Mouse (Mus musculus): ENCODE measurements around the gene Actb. TPM values are rescaled to one million over a fixed set of nuclear protein-coding genes. Genes with fewer than 3 reads are reported as not detected.

Gene Actb
- total RNA-seq, 2 experiments from 2014 or later: 3,167 to 3,215 TPM

DNA sequence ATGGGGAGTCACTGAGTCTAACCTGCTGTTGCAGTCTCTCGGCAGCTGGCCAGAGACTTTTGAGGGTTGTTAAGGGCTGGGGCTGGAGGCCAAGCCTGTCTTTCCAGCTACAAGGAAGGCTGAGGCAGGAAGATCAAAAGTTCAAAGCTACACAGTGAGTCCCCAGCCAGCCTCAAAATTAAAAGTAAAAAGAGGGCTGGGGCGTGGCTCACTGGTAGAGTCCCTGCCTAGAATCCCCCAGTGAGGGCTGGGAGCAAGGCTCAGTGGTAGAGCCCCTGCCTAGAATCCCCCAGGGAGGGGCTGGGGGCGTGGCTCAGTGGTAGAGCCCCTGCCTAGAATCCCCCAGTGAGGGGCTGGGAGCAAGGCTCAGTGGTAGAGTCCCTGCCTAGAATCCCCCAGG, 17.2 kb upstream of the Actb start:
- no peak for DNase-seq (ENCODE audit: low spot score in 2 of 2)

DNA sequence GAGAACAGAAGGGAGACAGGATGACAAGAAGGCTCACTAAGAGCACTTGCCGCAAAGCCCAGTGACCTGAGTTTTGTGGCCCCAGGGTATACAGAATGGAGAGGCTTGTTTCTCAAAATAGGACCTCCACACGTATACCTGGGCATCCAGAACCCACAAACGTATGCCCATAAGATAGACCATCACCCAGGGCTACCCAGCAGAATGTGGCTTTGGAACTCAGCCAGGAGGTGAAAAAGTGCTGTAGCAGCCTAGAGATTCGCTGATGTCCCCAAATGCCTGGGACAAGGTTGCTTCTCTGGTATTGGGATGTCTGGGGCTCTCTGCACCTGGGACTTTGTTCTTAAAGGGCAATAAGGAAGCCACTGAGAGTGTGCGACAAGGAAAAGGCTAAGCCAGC, 15.7 kb upstream of the Actb start:
- DNase-seq (ENCODE audit: low spot score in 2 of 2): no peak

DNA sequence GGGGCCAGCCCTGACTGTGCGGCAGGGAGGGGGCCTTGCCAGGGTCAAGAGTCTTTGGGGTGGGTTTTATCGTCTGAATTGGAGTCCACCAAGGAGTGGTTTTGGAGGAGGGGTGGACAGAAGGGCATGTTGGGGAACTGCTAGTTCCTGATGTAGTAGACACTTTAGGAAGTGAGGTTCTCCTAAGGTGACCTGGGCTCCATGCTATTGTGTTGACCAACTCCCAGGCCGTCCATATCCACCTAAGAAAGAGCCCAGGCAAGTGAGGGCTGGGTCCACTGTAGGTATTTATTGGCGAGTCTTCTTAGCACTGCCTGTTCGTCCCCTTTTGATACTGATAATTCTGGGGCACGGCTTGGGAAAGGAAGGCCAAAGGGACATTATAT, 14.5 kb upstream of the Actb start:
- DNase-seq (ENCODE audit: low spot score in 2 of 2): no peak

DNA sequence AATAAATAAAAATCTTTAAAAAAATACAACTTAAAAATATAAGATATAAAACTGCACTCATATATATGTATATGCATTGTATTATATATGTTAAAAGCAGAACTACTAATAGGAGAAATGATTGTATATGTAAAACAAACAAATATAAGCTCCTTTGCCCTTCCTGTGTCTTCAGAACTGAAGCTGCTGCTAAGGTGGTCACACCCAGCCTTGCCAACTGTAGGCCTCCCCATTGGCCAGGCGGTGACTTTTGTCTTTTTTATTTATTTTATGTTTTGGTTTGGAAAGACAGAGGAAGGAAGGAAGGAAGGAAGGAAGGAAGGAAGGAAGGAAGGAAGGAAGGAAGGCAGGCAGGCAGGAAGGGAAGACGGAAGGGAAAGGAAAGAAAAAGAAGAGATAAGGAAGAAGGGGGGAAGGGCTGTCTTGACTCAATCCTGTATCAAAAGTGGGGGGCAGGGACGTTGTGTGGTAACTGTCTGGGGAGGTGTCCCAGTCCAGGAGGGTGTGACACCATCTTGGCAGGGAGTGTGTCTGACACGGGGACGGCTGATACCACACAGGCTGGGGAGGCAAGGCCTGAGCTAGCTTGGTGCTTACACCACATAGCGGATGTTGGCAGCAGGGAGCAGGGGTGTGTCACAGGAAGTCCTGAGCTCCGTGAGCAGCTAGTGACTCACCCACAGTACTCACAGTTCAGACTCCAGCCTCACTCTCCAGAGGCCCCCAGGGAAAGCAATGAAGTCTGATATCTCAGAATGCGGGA, 13.9 kb upstream of the Actb start:
- no peak for DNase-seq (ENCODE audit: low spot score in 2 of 2)

DNA sequence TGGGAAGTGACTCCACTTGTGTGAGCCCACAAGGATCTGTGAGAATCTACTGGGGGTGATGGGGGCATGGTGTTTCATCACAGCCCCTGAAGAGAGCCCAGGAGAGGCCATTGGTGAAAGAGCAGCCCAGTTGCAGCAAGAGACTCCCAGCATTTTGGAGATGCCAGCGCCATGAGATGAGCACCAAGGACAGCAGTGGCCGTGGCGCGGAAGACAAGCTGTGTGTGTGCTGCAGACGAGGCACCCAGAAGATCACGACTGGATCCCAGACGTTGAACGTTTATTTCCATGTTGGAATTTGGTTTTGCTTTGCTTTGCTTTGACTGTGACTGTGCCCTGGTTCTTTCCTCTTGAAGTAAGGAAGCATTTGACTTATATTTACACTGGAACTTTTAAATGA, 10.8 kb upstream of the Actb start:
- DNase-seq (ENCODE audit: low spot score in 2 of 2): no peak

DNA sequence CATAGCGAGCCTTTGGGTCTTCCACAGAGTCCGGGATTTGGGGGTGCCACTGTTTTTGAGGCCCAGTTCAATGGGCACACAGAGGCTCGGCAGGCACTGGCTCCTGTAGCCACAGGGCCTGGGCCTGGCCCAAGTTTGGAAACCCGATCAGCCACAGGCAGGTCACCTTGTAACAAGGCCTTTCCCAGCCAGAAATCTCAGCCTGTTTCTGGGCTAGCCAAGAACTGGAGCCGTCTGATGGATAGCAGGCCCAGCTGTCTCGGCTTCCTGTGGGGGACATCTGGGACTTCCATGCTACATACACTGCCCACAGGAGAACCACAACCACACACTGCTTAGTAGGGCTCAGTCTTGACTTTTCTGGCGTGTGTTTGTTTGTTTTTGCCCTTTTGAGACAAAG, 10.0 kb upstream of the Actb start:
- no peak for DNase-seq (ENCODE audit: low spot score in 2 of 2)

DNA sequence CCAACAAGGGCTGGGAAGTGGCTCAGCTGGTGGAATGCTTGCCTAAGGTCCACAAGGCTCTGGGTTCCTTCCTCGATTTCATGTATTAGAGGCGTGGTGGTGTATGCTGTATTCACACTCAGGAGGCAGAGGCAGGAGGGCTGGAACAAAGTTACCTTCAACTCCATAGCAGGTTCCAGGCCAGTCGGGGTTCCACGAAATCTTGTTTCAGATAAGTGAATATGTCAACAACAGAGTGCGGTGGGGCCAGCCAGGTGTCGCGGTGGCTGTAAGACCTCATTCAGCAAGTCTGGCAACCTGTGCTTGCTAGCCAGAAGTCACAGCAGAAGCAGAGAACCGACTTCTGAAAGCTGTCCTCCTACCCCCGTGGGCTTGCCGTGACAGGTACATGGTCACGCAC, 8.7 kb upstream of the Actb start:
- DNase-seq (ENCODE audit: low spot score in 2 of 2): no peak

DNA sequence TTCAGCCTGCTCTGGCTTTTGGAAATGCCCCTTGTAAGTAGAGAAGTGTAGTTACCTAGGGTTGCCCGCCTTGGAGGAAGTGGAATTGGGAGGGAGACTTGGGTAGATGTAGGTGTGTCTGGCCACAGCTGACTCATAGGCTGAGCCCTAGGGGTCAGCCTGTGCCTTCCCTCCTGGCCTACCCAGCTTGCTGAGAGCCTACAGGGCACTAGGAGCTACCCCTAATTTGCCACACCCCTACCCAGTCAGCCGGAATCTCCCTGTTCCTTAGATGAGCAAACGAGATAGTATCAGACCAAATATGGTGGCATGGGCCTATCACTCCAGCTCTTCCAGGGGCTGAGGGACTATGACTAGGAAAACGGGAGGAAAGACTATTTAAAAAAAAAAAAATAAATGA, 6.2 kb upstream of the Actb start:
- no peak for DNase-seq (ENCODE audit: low spot score in 2 of 2)

DNA sequence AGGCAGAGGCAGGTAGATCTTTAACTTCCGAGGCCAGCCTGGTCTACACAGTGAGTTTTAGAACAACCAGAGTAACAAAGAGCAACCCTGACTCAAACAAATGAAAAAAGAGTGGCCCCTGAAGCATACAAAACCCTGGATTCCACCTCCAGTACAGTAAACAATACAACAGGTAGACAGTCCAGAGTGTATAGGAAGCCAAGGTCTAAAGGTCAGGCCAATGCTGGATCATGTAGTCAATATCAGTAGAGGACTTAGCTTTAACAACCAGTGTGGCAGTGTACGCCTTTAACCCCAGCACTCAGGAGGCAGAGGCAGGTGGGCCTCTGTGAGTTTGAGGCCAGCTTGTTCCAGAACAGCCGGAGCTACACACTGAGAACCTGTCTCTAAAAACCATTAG, 5.8 kb upstream of the Actb start:
- no peak for DNase-seq (ENCODE audit: low spot score in 2 of 2)

DNA sequence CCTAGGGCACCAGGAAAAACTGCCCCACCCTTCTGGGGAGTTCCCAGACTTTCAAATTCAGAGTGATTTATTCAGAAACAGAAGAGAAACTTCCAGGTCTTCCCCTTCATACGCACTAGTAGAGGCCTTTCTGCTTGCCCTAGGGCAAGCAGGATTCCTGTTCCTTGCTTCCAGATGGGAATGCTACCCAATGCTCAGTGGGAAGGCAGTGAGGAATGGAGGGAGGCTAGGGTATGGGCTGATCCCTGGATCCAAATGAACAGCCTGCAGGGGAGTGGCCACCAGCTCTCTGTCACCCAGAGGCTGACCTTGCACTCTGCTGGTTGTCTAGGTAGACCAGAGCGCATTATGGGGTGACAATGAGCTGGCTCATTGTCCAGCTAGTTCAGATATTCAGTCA, 5.1 kb upstream of the Actb start:
- no peak for DNase-seq (ENCODE audit: low spot score in 2 of 2)

DNA sequence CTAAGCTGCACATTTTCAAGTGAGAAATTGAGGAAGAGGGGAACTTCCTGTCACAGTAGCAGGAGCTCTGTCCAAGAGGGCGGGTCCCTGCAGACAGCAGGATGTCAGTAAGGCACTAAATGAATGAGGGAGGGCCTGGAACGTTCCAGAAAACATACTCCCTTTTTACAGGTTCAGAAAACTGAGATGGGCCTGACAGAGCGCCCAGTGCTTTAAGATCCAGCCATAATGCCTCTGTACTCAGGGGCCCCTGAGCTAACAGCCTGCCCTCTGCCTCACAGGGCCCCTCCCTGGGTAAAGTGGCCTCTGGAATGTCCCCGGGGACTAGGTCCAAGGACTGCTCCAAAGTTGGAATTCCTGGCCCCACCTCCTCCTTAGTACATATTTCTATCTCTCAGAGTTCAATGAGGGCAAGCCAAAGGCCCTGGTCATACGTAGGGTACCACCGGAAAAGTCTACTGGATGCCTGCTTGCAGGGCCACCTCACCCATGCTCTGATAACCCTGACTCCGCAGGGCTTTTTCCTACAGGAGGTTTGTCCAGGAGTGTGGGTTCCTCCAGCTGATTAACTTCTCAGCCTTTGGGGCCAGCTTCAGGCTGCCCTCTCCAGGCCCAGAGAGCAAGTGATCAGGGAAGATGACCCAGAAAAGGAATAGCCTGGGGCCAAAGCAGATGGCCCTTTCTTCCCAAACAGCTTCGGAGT, 3.2 kb upstream of the Actb start:
- no peak for DNase-seq (ENCODE audit: low spot score in 2 of 2)

DNA sequence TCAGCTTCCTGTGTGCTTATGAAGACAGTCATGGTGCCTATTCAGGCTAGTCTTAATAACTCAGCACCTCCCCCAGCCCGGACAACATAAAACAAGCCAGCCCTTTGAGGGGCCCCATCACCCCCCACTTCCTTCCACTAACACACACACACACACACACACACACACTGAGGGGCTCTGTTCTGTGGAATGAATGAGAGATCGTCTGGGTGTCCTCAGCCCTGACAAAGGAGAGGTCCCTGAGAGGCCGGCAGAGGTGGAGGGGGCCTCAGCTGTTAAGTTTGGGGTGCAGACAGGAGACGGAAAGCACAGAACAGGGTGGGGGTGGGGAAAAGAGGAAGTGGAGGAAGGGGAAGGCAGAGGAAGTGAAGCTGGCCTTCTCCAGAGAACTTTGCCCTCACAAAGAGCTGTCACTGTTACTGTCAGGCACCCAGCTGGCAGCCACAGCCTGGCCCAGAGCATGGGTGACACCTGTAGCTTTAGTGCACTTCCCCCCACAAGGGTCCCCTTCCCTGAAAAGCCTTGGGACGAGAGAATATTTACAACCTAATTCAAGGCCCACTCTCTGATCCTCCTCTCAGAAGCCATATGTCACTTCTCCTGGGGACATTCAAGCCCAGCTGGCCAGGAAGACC, 2.5 kb upstream of the Actb start:
- DNase-seq (ENCODE audit: low spot score in 2 of 2): no peak

DNA sequence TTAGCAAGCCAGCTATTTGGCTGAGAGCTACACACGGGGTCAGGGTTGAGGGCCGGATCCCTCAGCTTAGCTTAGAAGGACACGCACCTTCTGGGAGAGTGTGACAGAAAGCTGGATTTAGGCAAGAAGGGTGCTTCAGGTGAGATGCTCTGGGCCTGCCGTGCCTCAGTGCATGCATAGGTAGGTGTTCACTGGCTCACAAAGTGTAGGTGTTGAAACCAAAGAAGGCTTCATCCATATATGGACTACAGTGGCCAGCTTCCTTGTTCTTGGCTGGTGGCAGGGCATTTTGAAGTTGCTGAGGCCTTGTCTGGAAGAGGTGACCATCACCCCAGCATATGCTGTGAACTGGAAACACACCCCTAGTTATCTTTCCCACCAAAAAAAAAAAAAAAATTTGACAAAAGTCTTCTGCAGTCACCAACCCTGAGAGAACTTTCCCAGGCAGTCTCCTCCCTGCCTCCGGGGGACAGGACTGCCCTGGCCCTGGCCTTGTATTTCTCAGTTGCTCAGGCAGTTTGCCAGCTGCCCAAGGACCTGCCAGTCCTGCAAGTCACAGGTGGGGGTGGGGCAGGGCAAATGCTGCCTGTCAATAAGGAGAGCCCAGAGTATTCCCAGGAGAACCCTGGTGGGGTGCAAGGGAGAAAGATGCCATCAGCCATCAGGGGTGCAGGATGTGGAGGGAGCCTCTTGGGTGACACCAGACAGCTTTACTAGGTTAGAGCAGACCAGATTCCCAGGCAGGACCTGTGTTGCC, 1.4 kb upstream of the Actb start:
- no peak for DNase-seq (ENCODE audit: low spot score in 2 of 2)

DNA sequence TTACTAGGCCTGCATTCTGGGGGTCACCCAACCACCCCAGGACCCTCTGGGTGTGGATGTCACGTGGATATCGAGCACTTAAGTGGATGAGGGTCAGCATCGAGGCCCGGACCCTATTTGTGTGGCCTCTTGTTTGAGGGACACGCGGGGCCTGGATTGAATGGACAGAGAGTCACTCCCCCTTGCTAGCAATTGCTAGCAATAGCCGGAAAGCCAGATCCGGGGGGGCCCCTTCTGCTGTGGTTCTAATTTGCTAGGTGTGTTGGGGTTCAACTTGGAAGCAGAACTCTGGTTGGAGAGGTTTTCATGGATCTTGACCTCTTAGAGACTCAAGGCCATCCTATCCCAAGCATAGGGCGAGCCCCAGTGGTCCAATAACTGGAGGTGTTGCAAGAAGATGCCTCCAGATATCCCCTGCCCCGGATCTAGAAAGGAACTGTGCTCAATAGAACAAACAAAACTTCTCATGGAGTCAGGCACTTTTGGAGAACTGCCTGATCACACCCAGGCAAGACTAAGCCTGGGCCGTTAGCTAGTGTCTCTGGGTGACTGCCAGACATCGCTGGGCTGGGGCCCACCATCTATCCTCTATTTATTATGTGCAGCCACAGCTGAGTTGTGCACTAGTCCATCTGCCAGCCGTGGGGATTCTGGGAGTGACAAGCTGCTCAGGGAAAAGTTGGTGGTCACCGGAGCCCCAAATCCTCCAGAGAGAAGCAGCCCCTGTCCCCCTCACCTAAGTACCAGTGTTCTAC, 671 bp upstream of the Actb start:
- DNase-seq (ENCODE audit: low spot score in 2 of 2): peak; percentile 67 to 84

DNA sequence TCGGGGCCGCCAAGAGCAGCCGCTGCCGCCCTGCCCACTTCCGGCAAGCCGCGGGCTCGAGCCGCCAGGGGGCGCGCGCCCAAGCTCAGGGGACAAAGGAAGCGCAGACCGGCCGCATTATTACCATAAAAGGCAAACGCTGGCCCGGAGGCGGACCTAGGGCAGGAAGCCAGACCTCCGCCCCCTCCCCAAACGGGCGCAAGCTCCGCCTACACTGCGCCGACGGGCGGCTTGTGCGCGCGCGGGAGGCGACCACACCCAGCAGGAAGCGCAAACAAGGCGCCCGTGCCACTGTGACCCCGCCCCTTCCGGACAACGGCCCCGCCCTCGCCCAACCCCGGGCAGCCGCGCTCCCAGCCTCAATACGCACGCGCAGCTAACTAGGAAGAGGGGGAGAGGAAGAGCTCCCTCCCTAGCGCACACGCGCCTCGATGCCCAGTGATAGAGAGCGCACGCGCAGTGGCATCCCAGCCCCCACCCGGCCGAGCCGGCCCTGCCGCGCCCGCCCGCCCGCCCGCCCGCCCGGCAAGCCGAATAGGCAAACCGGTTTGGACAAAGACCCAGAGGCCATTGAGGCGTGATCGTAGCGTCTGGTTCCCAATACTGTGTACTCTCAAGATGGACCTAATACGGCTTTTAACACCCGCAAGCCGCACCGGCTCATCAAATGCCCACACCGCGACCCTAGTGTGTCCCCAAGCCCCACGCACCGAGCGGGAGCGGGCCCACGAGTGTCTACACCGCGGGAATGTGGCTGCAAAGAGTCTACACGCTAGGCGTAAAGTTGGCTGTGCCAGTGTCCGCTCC, 626 bp downstream of the Actb start:
- peak; percentile 99 to 100 for DNase-seq (ENCODE audit: low spot score in 2 of 2)

DNA sequence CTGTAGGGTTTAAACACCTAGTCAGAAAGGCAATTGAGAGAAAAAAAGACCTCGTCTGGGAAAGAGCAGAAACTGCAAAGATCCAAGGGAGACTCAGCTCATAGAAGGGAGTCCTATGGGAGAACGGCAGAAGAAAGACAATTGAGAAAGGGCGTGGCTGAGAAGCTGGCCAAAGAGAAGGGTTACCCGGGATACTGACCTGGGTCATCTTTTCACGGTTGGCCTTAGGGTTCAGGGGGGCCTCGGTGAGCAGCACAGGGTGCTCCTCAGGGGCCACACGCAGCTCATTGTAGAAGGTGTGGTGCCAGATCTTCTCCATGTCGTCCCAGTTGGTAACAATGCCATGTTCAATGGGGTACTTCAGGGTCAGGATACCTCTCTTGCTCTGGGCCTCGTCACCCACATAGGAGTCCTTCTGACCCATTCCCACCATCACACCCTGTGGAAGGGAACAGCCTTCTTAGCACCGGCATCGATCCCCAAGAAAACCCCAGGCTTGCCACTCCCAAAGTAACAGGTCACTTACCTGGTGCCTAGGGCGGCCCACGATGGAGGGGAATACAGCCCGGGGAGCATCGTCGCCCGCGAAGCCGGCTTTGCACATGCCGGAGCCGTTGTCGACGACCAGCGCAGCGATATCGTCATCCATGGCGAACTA, 1.4 kb downstream of the Actb start:
- DNase-seq (ENCODE audit: low spot score in 2 of 2): no peak

DNA sequence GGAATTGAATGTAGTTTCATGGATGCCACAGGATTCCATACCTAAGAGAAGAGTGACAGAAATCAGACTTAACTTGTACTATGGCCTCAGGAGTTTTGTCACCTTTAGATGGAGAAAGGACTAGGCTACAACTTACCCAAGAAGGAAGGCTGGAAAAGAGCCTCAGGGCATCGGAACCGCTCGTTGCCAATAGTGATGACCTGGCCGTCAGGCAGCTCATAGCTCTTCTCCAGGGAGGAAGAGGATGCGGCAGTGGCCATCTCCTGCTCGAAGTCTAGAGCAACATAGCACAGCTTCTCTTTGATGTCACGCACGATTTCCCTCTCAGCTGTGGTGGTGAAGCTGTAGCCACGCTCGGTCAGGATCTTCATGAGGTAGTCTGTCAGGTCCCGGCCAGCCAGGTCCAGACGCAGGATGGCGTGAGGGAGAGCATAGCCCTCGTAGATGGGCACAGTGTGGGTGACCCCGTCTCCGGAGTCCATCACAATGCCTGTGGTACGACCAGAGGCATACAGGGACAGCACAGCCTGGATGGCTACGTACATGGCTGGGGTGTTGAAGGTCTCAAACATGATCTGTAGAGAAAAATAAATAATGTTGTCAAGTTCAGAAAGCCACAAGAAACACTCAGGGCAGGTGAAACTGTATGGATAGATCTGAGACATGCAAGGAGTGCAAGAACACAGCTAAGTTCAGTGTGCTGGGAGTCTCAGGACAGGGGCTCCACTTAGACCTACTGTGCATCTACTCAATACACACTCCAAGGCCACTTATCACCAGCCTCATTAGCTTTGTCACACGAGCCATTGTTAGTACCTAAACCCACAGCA, 2.1 kb downstream of the Actb start:
- DNase-seq (ENCODE audit: low spot score in 2 of 2): no peak

DNA sequence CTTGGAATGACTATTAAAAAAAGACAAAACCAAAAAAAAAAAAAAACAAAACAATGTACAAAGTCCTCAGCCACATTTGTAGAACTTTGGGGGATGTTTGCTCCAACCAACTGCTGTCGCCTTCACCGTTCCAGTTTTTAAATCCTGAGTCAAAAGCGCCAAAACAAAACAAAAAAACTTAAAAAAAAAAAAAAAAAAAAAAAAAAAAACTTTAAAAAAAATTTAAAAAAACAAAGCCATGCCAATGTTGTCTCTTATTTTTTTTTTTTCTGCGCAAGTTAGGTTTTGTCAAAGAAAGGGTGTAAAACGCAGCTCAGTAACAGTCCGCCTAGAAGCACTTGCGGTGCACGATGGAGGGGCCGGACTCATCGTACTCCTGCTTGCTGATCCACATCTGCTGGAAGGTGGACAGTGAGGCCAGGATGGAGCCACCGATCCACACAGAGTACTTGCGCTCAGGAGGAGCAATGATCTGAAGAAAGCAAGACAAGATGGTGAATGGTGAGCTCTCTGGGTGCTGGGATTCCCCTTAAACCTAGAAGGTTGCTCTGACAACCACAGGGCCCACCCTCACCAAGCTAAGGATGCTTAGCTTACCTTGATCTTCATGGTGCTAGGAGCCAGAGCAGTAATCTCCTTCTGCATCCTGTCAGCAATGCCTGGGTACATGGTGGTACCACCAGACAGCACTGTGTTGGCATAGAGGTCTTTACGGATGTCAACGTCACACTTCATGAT, 2.9 kb downstream of the Actb start:
- no peak for DNase-seq (ENCODE audit: low spot score in 2 of 2)
